In genomic region chrX:155623701-155624281, GRCm38 (mm10) we compare ENCODE assay signal across 8 mouse cellular contexts. TPM values are rescaled to one million over a fixed set of nuclear protein-coding genes. Genes with fewer than 3 reads are reported as not detected.
DNase-seq lines count a peak whose midpoint lies in the region; ATAC-seq and TF ChIP-seq lines count a peak whose summit lies in the region.

TSS of gene Ptchd1 (minus strand) at chrX:155623814.

- 15% methylated on average over 33 of the region's 34 CpGs for WGBS in intestine, embryonic 15.5 days
- WGBS in liver, embryonic 15.5 days (ENCODE audit: insufficient replicate concordance), result 22% methylated on average over 34 of the region's 34 CpGs
- 16% methylated on average over 34 of the region's 34 CpGs for WGBS in stomach, embryonic 15.5 days

- no peak for TF ChIP-seq CTCF in ES-Bruce4 (IDR thresholded peaks at IDR 0.05; ENCODE audit: low read depth, low read length)

- no peaks in the 10 kb centered on the region for H3K9me3 ChIP-seq in ES-Bruce4 (replicated peaks; ENCODE audit: control insufficient read depth, insufficient read depth, low read length, poor library complexity, severe bottlenecking)
- H3K9me3 ChIP-seq in intestine, embryonic 15.5 days, result no peaks in the 10 kb centered on the region
- H3K9me3 ChIP-seq in liver, embryonic 15.5 days (replicated peaks), result no peaks in the 10 kb centered on the region
- H3K9me3 ChIP-seq in stomach, embryonic 15.5 days, result no peaks in the 10 kb centered on the region

- intact Hi-C loops in gastrocnemius, postnatal 36 days (cut with DNase I), result no loop called here

- no peak for TF ChIP-seq POLR2A in ES-Bruce4 (IDR thresholded peaks at IDR 0.05; ENCODE audit: insufficient read depth, low read length)

- H3K4me1 ChIP-seq in ES-Bruce4 (ENCODE audit: control insufficient read depth, insufficient read depth, low read length), result no peaks in the 10 kb centered on the region
- 0 out of 2 replicates have a peak, but pooled peaks cover 4% of the 10 kb centered on the region for H3K4me1 ChIP-seq in intestine, embryonic 15.5 days (replicated peaks)
- no peaks in the 10 kb centered on the region for H3K4me1 ChIP-seq in liver, embryonic 15.5 days (replicated peaks)
- no peaks in the 10 kb centered on the region for H3K4me1 ChIP-seq in stomach, embryonic 15.5 days

- peaks cover 9% of the 10 kb centered on the region; the same call in 1 of the 2 replicates for H3K27me3 ChIP-seq in ES-Bruce4 (ENCODE audit: control insufficient read depth, insufficient read depth, low read length, poor library complexity, severe bottlenecking)
- peaks cover 30% of the 10 kb centered on the region for H3K27me3 ChIP-seq in intestine, embryonic 15.5 days (replicated peaks)
- H3K27me3 ChIP-seq in liver, embryonic 15.5 days, result peaks cover 45% of the 10 kb centered on the region
- peaks cover 26% of the 10 kb centered on the region; the same call in 1 of the 2 replicates for H3K27me3 ChIP-seq in stomach, embryonic 15.5 days (replicated peaks)

- no peak for TF ChIP-seq EP300 in ES-Bruce4 (IDR thresholded peaks at IDR 0.05; ENCODE audit: insufficient read depth, low read depth, low read length)

- peak within 1 kb of the TSS; percentile 38; the same call in 1 of the 2 replicates for H3K9ac ChIP-seq in ES-Bruce4 (ENCODE audit: low read depth, poor library complexity, severe bottlenecking)
- 0 out of 2 replicates have a peak within 1 kb of the TSS, but pooled peaks have one; percentile 17 for H3K9ac ChIP-seq in intestine, embryonic 15.5 days
- no peak within 1 kb of the TSS for H3K9ac ChIP-seq in liver, embryonic 15.5 days
- H3K9ac ChIP-seq in stomach, embryonic 15.5 days, result no peak within 1 kb of the TSS

- peak; percentile 3 for DNase-seq in gastrocnemius, postnatal 10 days
- DNase-seq in gastrocnemius, postnatal 36 days, result no peak
- DNase-seq in embryo, embryonic 11 days, result peak; percentile 44

- peak; percentile 70 for ATAC-seq in intestine, embryonic 15.5 days
- ATAC-seq in liver, embryonic 15.5 days (ENCODE audit: insufficient read depth), result no peak
- ATAC-seq in stomach, embryonic 15.5 days (ENCODE audit: insufficient read depth, low FRiP score, low read depth), result peak; percentile 47; the same call in 1 of the 2 replicates
- no peak for ATAC-seq in activated CD4-positive, CD25-positive, alpha-beta regulatory T cell, adult 4 months

- H3K4me3 ChIP-seq in ES-Bruce4 (ENCODE audit: low read depth, low read length), result peak within 1 kb of the TSS; percentile 84
- peak within 1 kb of the TSS; percentile 42 for H3K4me3 ChIP-seq in intestine, embryonic 15.5 days (replicated peaks)
- peak within 1 kb of the TSS; percentile 26; the same call in 1 of the 2 replicates for H3K4me3 ChIP-seq in liver, embryonic 15.5 days (replicated peaks)
- H3K4me3 ChIP-seq in stomach, embryonic 15.5 days (replicated peaks), result peak within 1 kb of the TSS; percentile 46

- H3K4me2 ChIP-seq in intestine, embryonic 15.5 days (replicated peaks), result peak within 1 kb of the TSS; percentile 83
- H3K4me2 ChIP-seq in liver, embryonic 15.5 days, result peak within 1 kb of the TSS; percentile 52
- peak within 1 kb of the TSS; percentile 80 for H3K4me2 ChIP-seq in stomach, embryonic 15.5 days

- H3K27ac ChIP-seq in ES-Bruce4 (ENCODE audit: insufficient read depth, low read length), result no peak within 1 kb of the TSS
- H3K27ac ChIP-seq in intestine, embryonic 15.5 days, result no peak within 1 kb of the TSS
- H3K27ac ChIP-seq in liver, embryonic 15.5 days (replicated peaks), result no peak within 1 kb of the TSS
- H3K27ac ChIP-seq in stomach, embryonic 15.5 days, result no peak within 1 kb of the TSS

- no peaks in the 10 kb centered on the region for H3K36me3 ChIP-seq in ES-Bruce4 (ENCODE audit: control insufficient read depth, insufficient read depth, low read length, poor library complexity, severe bottlenecking)
- no peaks in the 10 kb centered on the region for H3K36me3 ChIP-seq in intestine, embryonic 15.5 days
- H3K36me3 ChIP-seq in liver, embryonic 15.5 days (replicated peaks), result no peaks in the 10 kb centered on the region
- H3K36me3 ChIP-seq in stomach, embryonic 15.5 days, result no peaks in the 10 kb centered on the region

RNA-seq across cellular contexts. Expression of gene Ptchd1, which starts in this region (rescaled TPM):
- total RNA-seq in gastrocnemius, postnatal 10 days (2021), result under 1 TPM; 0.21 to 0.75 TPM
- total RNA-seq in gastrocnemius, postnatal 36 days (2021), result not detected
- 1.9 and 2.6 TPM in 2 replicates for polyA plus RNA-seq in ES-Bruce4 (2011; ENCODE audit: insufficient read depth, insufficient read length, low read depth, missing spikeins)
- polyA plus RNA-seq in intestine, embryonic 15.5 days (2015; fragmentation: Nextera tagmentation; extraction: Ambion mirVana), result 0.91 and 1.0 TPM in 2 replicates
- polyA plus RNA-seq in liver, embryonic 15.5 days (2015; fragmentation: Nextera tagmentation; extraction: Ambion mirVana), result not detected in 2 replicates
- 3.8 and 4.3 TPM in 2 replicates for polyA plus RNA-seq in stomach, embryonic 15.5 days (2015; fragmentation: Nextera tagmentation; extraction: Ambion mirVana)
- not detected for polyA plus RNA-seq in activated CD4-positive, CD25-positive, alpha-beta regulatory T cell, adult 4 months (2017; shearing (Covaris generic))

Comparison
In these comparisons a context has a peak if more than half of its experiments do, and no peak if none do; other contexts are left out.
1. Peak in DNase-seq in gastrocnemius, postnatal 10 days; RNA of the gene not detected or under 1 TPM.
2. H3K4me3 ChIP-seq: peak in every context shown above with its lines; median percentile 84 in ES-Bruce4; 46 in stomach, embryonic 15.5 days; 42 in intestine, embryonic 15.5 days; 26 in liver, embryonic 15.5 days.
3. H3K9ac ChIP-seq: peak in ES-Bruce4 (single experiment) and intestine, embryonic 15.5 days (single experiment); none in liver, embryonic 15.5 days (single experiment) and stomach, embryonic 15.5 days (single experiment).
4. ATAC-seq: peak in intestine, embryonic 15.5 days (single experiment) and stomach, embryonic 15.5 days (single experiment); none in liver, embryonic 15.5 days (single experiment) and activated CD4-positive, CD25-positive, alpha-beta regulatory T cell, adult 4 months (single experiment).
5. Peak in every context shown above with its lines, with median percentiles within 50 percentile points of each other: H3K4me2 ChIP-seq.